Mouse (Mus musculus) E14TG2a.4 (cell line): ENCODE results near the gene Igsf11.

Experiments used
- CTCF ChIP-seq: conservative IDR thresholded peaks from 2 replicates; pipeline ENCODE4 v1.5.1; 2014; ENCODE audit warnings: low read length
- NANOG ChIP-seq: IDR thresholded peaks from 2 replicates; pipeline ENCODE4 v1.6.1; 2014; ENCODE audit warnings: borderline replicate concordance, low read length, mixed read lengths
- POU5F1 ChIP-seq: IDR thresholded peaks from 2 replicates; pipeline ENCODE4 v1.6.1; 2014; ENCODE audit warnings: low read length, borderline replicate concordance

DNA sequence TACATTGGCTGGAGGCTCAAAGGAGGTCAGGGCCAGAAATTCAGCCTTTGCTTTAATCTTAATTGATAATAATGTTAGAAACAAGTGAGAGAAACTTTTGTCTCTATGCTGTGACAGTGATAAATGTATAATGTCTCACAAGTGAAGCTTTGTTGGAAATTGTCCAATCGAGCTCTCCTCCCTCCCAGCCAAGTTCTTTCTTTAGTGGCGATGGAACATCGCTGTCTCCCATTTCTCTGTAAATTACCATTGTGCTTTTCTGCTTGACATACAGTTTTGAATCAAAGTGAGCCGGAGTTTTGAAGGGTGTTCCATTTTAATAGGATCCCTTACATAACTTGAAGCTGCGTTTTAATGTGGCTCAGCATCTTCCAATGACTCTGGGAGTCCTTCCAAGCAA lies 56.0 kb downstream of the Igsf11 start:
- TF ChIP-seq CTCF (no peak), POU5F1 (no peak), NANOG (no peak)
